Mouse (Mus musculus) c-Kit-positive CD71-positive TER-119-positive erythroid progenitor cells, embryonic 14.5 days (primary cell): ENCODE results near the gene Tmtc3.
A peak's percentile ranks its signal among the peaks of the same experiment; 100 is the strongest.
"Not testable (repeated sequence)": the region's sequence is repeated elsewhere in the genome, so short reads cannot be mapped to it uniquely, and the experiment has no call there.

Source experiments
- DNase-seq: peaks from one replicate; pipeline ENCODE4 v3.0.0-alpha.2; 2013; ENCODE audit warnings: low spot score

Gene Tmtc3

DNA sequence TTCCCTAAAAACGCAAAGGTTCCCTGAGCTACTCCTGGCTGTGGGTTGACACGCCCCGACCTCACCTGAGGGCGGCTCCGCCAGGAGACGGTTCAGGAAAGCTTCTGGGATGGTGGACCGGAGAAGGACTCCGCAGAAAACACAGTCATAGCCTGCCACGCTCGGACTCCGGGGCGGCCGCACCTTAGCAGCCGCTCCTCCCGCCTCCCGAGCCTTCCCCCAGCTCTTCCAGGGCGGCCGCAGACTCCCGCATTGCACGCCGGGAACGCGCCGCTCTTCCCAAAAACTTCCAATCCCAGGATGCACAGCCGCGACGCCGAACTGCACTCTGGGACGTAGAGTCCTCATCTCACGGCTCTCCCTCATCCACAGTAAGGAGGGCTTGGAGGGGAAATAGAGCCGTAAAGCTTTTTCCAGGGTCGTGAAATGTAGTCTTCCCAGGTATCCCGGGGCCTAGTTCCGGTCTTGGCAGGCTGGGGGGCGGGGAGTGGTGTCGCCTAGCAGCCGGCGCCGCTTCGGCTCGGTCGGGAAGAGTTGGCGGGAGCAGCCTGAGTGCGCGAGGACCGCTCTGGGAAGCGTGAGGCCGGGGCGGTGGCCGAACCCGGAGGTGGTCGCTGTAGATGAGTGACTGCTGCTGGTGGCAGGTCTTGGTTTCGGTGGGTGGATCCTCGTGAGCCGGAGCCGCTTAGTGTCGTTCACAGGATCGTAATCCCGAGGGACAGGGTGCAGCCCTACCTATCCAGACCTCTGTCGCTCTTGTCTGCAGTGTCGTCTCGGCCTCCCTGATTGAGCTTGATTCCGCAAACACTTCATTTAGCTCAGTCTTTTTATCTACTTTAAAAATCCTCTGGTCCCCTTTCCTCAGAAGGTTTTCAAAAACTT lies at the start of gene Tmtc3, which contains the start of gene Cep290:
Tmtc3 (minus strand) TSS at position 254 of the 882 bp plus-strand sequence.
Cep290 (plus strand) TSS at position 462 of the 882 bp plus-strand sequence.
- DNase-seq = peak; percentile 94

DNA sequence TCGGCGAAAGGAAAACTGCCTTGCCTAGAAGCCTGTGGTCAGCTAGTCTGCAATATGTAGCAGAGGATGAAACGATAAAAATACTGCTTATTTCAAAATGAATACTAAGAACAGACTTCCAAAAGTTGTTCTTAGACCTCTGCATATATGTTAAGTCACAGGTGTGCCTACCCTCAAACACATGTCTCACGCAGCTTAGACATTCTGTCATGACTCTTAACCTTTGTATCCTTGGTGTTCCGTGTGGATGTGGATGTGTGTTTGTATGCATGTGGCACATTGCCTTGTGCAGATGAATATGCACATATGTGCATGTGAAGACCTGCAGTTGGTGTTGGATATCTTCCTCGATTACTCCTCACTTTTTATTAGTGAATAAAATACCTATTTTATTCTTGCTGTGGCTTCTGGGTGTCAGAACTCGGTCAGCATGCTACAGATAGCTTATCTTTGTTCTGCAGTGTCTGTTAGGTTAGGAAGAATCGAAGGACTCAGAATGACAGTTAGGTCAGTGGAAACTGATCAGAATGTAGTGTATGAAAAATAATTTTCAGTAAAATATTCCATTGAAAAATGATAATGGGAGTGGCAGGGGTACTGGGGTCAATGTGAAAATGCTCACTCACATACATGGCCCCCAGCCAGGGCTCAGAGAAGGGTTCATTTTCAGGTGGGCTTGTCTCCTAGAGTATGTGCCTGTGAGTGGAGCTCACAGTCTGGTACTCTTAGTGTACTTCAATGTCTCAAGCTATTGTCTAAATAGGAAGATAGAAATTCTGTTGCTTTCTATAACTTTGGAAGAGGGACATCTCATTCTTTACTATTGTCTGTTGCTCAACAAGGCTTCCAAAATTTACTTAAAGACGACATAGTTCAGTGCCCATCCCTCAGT lies 37.6 kb upstream of the Tmtc3 start:
- peak; percentile 70 for DNase-seq

DNA sequence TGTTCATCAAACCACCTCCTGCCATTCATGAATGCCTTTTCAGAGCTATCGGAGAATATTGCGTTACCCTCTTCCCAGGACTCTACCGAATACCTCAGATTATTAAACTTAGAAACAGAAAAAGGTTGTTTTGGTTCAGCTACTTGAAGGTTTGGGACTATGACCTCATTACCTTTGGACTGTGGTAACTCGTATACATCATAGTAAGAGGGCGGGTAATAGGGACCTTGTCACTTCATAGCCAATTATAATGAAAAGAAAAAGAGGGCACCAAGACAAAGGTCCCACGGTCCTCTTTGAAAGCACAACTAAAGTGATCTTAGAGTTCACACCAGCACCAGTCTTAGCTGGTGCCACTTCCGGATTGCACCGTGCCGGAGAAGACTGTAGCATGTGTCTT lies 35.2 kb upstream of the Tmtc3 start:
- DNase-seq = no peak

DNA sequence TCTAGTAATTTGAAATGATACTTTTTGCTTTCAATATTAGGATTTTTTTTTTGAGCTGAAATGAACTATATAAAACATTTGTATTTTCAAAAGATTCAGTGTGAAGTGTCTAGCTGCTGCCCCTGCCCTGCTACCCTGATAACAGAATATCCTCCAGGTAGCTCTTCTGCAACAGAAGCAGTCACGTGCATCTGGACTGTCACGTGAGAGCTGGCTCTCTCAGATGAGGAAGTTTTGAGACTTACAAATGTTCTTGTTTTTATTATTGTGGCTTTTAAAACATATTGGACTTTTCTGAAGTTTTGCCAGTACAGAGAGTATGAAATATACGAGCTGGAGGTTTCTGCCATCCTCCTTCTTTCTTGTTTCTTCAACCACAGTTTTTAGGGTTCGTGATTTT lies 34.5 kb upstream of the Tmtc3 start:
- no peak for DNase-seq

DNA sequence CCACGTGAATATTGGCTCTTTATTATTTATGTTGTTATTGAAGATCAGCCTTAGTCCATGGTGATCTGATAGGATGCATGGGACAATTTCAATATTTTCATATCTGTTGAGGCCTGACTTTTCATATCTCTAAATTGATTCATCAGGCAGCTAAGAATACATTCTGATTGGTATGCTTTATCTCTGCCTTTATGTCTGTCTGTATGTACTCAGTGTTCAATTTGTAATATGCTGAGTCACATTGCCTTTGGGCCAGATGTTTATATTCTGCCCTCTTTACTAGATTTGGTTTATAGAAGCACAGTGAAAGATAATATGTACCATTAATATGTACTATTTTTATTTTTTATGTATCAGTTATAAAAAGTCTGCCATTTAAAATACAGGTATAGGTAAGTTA lies 21.0 kb upstream of the Tmtc3 start:
- peak; percentile 52 for DNase-seq

DNA sequence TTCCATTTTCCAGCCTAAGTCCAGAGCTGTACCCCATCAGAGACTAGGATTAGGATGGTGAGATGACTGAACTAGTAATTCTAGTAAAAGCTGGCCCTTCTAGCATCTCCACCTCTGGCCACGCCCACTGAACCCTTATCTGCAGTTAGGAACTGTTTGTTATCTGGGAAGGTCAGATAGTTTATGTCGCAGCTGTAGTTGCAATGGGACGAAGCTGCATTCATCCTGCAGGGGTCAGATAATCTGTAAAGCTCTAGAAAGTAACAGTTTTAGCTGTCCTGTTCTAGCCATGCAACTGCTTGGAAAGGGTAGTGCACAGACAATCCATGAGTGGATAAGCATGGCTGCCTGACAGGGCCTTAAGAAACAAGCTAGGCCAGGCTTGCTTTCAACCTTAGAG lies 11.2 kb upstream of the Tmtc3 start:
- DNase-seq = peak; percentile 90

DNA sequence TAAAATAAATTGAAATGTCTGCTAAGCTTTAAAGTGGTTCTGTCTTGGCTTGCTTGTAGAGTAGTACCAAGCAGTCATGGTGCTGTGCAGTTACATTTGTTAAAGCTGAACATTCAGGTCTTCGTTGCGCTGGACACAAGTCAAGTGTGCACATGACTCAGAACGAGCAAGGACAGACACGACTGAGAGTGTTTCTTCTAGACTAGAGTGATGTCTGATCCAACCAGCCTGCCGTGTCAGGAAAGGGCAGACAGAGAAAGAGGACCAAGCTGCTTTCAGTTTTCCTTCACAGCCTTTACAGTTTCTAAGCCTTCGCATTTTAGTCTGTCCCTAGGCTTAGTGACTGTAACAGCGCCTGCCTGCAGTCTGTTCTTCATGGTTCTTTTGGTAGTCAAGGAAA lies 4.8 kb upstream of the Tmtc3 start:
- no peak for DNase-seq

DNA sequence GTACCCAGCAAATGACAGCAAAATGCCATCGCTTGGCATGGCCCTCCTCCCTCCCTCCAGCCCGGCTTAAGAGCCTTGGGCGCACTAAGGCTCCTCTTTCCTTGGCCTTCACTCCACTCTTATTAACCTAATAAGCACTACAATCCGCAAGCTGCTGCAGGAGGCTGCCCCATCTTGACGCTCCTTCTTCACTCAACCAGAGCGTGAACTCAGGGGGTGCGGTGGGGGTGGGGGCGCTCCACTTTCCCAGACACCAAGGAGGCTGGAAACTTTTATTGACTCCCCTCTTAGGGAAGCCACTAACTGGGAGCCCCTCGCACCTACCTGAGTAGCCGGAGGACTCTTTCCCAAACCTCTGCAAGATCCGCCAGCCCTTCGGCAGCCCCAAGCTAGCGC lies 451 bp downstream of the Tmtc3 start:
- DNase-seq = peak; percentile 28

DNA sequence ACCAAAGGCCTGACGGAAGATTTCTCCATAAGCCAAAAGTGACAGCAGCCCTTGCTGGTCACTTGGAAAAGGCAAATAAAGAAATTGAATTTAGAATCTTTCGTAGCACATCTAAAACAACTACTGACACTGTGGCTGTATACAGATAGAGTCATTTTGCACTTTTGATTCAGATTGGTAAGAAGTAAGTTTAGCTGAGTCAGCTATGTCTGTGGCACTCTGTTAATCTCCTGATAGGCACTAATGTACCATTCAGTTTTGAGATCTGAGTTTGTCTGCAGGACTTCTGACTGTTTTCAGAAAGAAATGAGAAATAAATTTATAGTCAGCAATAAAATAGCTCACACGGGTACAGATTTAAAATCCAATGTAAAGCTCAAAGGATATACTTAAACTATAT lies 7.6 kb downstream of the Tmtc3 start:
- no peak for DNase-seq

DNA sequence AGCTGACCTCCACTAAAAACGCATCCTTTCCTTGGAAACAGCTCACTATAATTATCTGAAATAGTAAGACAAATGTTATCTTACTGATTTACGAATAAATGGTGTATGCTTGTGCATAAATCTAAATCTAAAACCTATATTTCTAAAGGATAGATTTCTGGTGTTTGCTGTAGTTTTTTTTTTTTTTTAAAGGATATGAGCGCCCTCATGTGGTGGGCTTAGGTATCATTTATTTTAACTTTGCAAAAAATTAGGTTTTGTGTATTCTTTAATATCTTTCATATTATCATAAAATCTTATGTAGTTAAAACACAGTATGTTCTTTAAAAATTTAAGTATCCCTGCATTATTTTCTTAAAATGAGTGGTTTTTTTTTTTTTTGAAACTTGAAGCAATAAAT lies 12.1 kb downstream of the Tmtc3 start:
- no peak for DNase-seq

DNA sequence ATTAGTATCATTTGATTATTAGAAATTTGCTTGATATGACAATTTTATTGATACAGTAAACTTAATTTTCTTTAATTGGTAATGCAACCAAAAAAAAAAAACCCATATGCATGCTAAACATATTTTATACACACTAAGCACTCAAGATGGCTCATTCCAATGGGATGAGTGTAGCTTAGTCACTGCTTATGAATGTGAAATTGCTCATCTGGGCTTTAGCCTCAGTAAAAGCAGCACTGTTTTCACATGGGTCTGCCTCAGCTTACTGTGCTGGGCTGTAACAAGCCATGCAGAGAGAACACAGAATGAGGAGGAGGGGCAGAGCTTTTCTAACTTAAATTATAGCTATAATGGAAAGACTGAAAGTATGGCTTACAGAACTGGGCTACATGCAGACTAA lies 26.6 kb downstream of the Tmtc3 start:
- no peak for DNase-seq

DNA sequence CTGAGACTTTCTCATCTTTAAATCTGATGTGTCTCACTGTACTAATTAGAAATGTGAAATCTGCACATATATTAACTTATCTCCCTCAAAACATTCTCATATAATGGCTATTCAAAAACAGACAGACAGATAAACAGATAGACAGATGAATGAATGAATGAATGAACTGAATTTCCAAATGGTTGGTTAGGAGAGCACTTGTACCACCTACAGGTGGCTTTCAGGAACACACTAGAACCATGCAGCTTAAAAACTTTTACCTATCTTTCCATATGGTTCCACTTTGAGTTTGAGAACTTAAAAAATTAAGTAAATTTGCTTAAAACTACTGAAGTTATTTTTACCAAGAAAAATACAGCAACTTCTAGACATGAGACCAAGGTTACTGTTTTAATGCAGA lies 37.8 kb downstream of the Tmtc3 start:
- DNase-seq = no peak

DNA sequence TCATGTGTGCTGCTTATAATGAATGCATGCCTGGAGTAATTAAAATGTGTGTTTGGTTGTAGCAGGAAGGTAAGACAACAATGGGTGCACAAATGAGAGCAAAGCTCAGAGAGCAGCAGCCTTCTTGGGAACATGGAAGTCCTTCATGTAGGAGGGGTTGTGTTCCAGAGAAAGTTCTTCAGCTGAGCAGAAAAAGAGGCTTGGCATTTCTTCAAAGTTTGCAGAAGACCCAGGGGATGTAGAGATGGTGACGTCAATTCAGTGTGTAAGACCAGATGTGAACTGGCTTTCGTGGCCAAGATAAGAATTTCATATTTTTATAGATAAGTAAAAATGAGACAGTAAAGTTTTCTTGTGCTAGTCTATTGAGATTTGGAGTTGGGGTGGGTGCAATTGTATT lies 59.6 kb downstream of the Tmtc3 start:
- DNase-seq = no peak

DNA sequence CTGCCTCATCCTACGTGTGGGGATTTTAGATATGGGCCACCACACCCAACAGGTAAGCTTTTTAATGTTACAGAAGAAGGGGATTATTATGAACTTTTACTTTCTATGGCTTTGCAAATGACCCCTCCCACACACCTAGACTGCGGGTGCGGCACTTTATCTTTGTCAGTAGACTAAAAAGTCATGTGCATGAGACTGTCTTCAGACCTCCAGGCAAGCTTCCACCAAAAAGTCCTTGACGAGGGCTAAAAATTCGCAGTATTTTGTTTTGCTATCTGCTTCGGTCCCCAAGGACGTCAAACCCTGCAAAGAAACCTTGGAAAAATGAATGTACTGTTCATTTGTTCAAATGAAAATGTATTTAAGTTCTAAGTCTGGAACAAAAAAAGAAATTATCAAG lies 71.6 kb downstream of the Tmtc3 start:
- DNase-seq = no peak

DNA sequence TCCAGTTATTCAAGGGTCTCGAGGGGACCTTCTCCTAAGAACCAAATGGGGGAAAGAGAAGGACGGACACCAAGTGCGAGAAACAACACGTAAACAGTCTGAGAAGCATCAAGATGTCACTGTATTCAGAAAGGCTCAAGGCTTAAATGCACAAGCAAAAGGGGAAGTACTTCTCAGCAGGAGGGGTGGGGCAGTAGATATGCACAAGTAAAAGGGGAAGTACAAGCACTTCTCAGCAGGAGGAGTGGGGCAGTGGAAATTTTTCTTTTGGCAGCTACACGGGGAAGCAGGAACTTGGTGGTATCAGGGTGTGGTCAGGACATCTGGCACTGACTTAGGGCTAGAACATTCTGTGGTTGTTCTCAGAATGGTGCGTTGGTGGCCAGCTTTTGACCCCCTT lies 84.8 kb downstream of the Tmtc3 start:
- DNase-seq = not testable (repeated sequence)
